Mouse (Mus musculus): ENCODE measurements around the gene Adgrv1. TPM values are rescaled to one million over a fixed set of nuclear protein-coding genes. Genes with fewer than 3 reads are reported as not detected.

The Adgrv1 gene
- total and polyA plus RNA-seq, 3 experiments, result 0.17 to 0.44 (median 0.27) TPM

DNA sequence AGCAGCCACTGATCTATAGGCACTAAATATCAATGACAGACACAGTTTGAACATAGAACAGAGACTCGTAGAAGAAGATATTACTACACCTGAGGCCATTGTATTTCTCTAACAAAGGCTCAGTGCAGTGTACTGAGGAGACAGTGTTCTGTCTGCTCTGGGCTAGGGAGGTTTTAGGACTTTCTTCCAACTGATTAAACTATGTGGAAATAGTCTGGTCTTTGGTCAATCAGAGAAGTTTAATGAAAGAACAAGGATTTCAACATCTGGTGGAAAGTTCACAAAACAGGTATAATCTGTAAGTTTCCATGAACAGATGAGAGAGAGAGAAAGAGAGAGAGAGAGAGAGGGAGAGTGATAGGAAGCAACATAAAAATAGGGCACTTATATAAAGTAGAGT lies 297.7 kb downstream of the Adgrv1 start:
- no peaks in the 10 kb centered on the region for H3K9me3 ChIP-seq (replicated peaks; ENCODE audit: low read length)
- no peak for DNase-seq (ENCODE audit: extremely low read depth)
- in situ Hi-C loops (cut with MboI; ENCODE audit: low pct_ligation_motif_present, low pct_unique_long_range_greater_than_20kb, low sequenced_read_pairs), result no loop called here
- no peak overlapping the region for H3K4me3 ChIP-seq (replicated peaks in 1 of 3; ENCODE audit: low read depth in 2 of 3, low read length in 2 of 3, poor library complexity in 1 of 3)
- no peak overlapping the region for H3K9ac ChIP-seq (ENCODE audit: insufficient read depth, low read depth)
- H3K27me3 ChIP-seq (replicated peaks), result no peaks in the 10 kb centered on the region
- no peaks in the 10 kb centered on the region for H3K36me3 ChIP-seq (replicated peaks in 1 of 2; ENCODE audit: control insufficient read depth in 1 of 2, insufficient read depth in 1 of 2, low read length in 1 of 2)
- no peak overlapping the region for H3K4me2 ChIP-seq (ENCODE audit: insufficient read depth, low read depth, poor library complexity, severe bottlenecking)
- dilution Hi-C loops (cut with MboI; ENCODE audit: extremely low pct_ligation_motif_present, extremely low pct_unique_long_range_greater_than_20kb, low sequenced_read_pairs), result no loop called here
- H3K79me2 ChIP-seq (replicated peaks; ENCODE audit: control insufficient read depth, extremely low read depth, insufficient read depth, poor library complexity, severe bottlenecking), result no peaks in the 10 kb centered on the region
- TF ChIP-seq MAZ (IDR thresholded peaks at IDR 0.05; ENCODE audit: low read depth, low read length) (no peak), E2F4 (IDR thresholded peaks at IDR 0.05; ENCODE audit: insufficient replicate concordance, low read depth, low read length) (no peak), MAFK (IDR thresholded peaks at IDR 0.05; ENCODE audit: insufficient replicate concordance, low read length) (no peak), SIN3A (IDR thresholded peaks at IDR 0.05; ENCODE audit: low read length) (no peak), ZMIZ1 (IDR thresholded peaks at IDR 0.05; ENCODE audit: low read depth, low read length) (no peak), GABPA (IDR thresholded peaks at IDR 0.05; ENCODE audit: insufficient replicate concordance, low read depth, low read length) (no peak), NRF1 (IDR thresholded peaks at IDR 0.05; ENCODE audit: low read depth, low read length) (no peak), PAX5 (IDR thresholded peaks at IDR 0.05; ENCODE audit: low read length) (no peak), MAX (IDR thresholded peaks at IDR 0.05; ENCODE audit: low read length) (no peak), JUN (IDR thresholded peaks at IDR 0.05; ENCODE audit: insufficient read depth, low read depth, low read length) (no peak), USF2 (conservative IDR thresholded peaks at IDR 0.05; ENCODE audit: low read depth, low read length) (no peak)
- no peaks in the 10 kb centered on the region for H3K4me1 ChIP-seq (ENCODE audit: control insufficient read depth in 1 of 2, insufficient read depth in 2 of 2)
- H3K27ac ChIP-seq (ENCODE audit: insufficient read depth, low read depth), result no peak overlapping the region

DNA sequence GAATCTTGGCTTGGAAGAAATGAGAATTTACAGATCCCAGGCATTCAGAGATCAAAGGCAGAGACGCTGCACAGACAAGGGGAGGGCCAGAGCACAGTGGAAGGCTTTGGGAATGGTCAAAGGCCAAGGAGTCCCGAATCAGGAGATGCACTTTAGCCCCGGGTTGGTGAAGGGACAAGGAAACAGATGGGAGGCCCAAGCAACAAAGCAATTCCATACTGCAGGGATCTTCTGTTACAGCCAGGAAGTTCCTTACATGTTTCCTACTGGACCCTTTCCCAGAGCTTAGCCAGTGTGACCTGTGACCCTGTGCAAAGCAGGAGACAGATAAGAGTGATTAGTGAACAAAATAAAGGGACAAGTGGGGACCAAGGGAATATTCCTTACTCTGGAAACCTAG lies 300.9 kb downstream of the Adgrv1 start:
- in situ Hi-C loops (cut with MboI; ENCODE audit: low pct_ligation_motif_present, low pct_unique_long_range_greater_than_20kb, low sequenced_read_pairs) (no loop called here), dilution Hi-C loops (cut with MboI; ENCODE audit: extremely low pct_ligation_motif_present, extremely low pct_unique_long_range_greater_than_20kb, low sequenced_read_pairs) (no loop called here)
- TF ChIP-seq MAZ (IDR thresholded peaks at IDR 0.05; ENCODE audit: low read depth, low read length) (no peak), CHD1 (IDR thresholded peaks at IDR 0.05; ENCODE audit: low read depth, low read length) (no peak), MAX (IDR thresholded peaks at IDR 0.05; ENCODE audit: low read length) (no peak), ZNF384 (IDR thresholded peaks at IDR 0.05; ENCODE audit: low read depth, low read length) (no peak), ZKSCAN1 (IDR thresholded peaks at IDR 0.05; ENCODE audit: borderline replicate concordance, low read depth, low read length) (no peak), UBTF (IDR thresholded peaks at IDR 0.05; ENCODE audit: low read depth, low read length) (no peak), USF2 (conservative IDR thresholded peaks at IDR 0.05; ENCODE audit: low read depth, low read length) (no peak), POLR2A (IDR thresholded peaks at IDR 0.05; ENCODE audit: low read depth, low read length) (no peak)
- Histone ChIP-seq H3K9me3 (replicated peaks; ENCODE audit: low read length) (no peaks in the 10 kb centered on the region), H3K27me3 (replicated peaks) (no peaks in the 10 kb centered on the region), H3K4me1 (ENCODE audit: control insufficient read depth in 1 of 2, insufficient read depth in 2 of 2) (peaks cover 0 to 3% of the 10 kb centered on the region in 2 experiments; a peak in 1 of 4 replicates), H3K36me3 (replicated peaks in 1 of 2; ENCODE audit: control insufficient read depth in 1 of 2, insufficient read depth in 1 of 2, low read length in 1 of 2) (no peaks in the 10 kb centered on the region), H3K79me2 (replicated peaks; ENCODE audit: control insufficient read depth, extremely low read depth, insufficient read depth, poor library complexity, severe bottlenecking) (no peaks in the 10 kb centered on the region), H3K27ac (ENCODE audit: insufficient read depth, low read depth) (no peak overlapping the region), H3K9ac (ENCODE audit: insufficient read depth, low read depth) (no peak overlapping the region), H3K4me3 (replicated peaks in 1 of 3; ENCODE audit: low read depth in 2 of 3, low read length in 2 of 3, poor library complexity in 1 of 3) (no peak overlapping the region), H3K4me2 (ENCODE audit: insufficient read depth, low read depth, poor library complexity, severe bottlenecking) (no peak overlapping the region)
- no peak for DNase-seq (ENCODE audit: extremely low read depth)

Data from CH12.LX (cell line).